Mouse (Mus musculus): ENCODE data around the gene Apoe.
"Not testable (repeated sequence)": the region's sequence is repeated elsewhere in the genome, so short reads cannot be mapped to it uniquely, and the experiment has no call there.

Gene Apoe

DNA sequence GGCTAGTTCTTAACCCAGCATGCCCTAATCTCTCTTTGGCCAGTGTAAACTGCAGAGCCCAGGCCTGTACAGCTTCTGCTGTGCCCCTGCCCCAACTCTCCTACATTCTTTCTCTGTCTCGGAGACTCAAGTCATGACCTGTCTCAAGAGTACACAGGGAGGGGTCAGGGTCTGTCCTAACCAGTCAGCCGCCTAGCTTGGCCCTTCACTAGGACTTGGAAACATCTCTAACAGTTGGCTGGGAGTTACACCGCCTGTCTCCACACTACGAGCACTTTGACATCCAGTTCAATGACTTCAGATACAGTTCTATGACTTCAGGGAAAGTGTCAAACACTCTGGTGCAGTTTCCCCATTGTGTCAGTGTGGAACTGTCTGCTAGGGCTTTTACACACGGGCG lies 7.6 kb downstream of the Apoe start:
- DNase-seq: no peak

- DNase-seq: no peak
Measured at GRCm38 (mm10) chr7:19690845-19691244, 8.1 kb downstream of the Apoe start.

GRCm38 (mm10) chr7:19688611-19689010 lies 10.4 kb downstream of the Apoe start:
- DNase-seq: no peak

GRCm38 (mm10) chr7:19688101-19688500 lies 10.9 kb downstream of the Apoe start:
- no peak for DNase-seq

- not testable (repeated sequence) for DNase-seq
Measured at GRCm38 (mm10) chr7:19686927-19687583, 11.9 kb downstream of the Apoe start.

DNA sequence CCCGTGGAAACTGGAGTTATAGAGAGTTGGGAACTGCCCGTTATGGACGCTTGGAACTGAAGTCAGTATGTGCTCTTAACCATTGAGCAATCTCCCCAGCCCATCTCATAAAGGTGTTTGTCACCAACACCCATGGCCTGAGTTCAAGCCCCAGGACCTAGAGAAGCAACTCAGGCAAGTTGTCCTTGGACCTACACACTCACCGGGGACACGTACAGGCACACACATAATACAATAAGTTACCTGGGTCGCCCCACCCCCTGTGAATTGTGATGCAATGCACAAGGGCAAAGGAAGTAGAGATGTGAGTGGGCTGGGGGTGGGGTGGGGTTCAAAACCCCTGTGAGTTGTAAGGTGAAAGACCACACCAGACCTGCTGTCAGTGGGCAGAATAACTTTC lies 12.5 kb downstream of the Apoe start:
- no peak for DNase-seq

GRCm38 (mm10) chr7:19685374-19685773 lies 13.6 kb downstream of the Apoe start:
- DNase-seq: no peak

DNA sequence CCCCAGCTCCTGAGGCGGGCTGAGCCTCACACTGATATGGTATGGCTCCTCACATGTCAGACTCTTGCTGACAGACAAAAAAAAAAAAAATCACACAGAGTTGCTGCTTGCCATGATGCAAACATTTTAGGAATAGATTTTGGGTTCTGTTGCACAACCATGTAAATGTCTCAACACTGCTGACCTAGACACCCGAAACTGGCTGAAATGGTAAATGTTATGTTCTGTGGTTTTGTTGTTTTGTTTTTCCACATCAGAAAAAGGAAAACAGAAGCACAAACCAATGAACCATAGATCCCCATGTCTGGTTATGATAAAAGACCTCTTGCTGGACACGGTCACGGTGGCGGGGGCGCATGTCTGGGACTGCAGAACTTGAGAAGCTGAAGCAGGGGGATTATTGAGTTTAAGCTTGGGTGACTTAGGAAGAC lies 15.2 kb downstream of the Apoe start:
- DNase-seq: no peak

DNA sequence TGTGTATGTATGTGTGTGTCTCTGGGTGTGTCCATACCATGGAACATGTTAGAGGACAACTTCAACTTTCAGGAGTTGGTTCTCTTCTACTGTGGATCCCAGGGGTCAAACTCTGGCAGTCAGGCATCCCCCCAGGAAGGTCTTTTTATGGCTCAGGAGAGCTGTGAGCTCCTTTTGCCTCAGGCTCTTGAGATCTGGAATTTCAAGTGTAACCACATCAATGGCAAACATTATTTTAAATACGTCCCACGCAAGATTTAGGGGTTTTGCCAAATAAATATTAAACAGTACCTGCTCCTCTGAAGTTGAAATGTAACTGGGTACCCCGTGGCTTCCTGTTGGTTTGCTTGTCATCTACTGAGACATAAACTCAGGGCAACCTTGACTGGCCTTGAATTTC lies 16.0 kb downstream of the Apoe start:
- no peak for DNase-seq

GRCm38 (mm10) chr7:19681202-19681694 lies 17.7 kb downstream of the Apoe start, which contains the start of the genes Gm44805 and Apoc4:
Gene Gm44805 (minus strand): TSS chr7:19681423.
Gene Apoc4 (minus strand): TSS chr7:19681479.
- DNase-seq: no peak

DNA sequence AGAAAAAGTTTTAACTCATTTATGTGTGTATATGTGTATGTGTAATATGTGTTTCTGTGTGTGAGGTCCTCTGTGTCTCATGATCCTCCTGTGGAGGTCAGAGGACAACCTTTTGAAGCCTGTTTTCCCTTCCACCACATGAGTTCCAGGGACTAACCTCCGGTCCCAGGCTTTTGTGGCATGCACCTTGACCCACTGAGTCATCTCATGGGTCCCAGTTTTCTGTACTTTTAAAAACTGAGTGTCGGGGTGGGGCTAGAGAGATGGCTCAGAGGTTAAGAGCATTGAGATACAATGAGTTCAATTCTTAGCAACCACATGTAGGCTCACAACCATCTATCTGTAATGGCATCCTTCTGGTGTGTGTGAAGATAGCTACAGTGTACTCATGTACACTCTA lies 18.3 kb downstream of the Apoe start:
- DNase-seq: no peak

- no peak for DNase-seq
Measured at GRCm38 (mm10) chr7:19678901-19679300, 20.1 kb downstream of the Apoe start.

GRCm38 (mm10) chr7:19677872-19678271 lies 21.1 kb downstream of the Apoe start, which contains the start of gene Apoc2:
Gene Apoc2 (minus strand): TSS chr7:19677941.
- no peak for DNase-seq

DNA sequence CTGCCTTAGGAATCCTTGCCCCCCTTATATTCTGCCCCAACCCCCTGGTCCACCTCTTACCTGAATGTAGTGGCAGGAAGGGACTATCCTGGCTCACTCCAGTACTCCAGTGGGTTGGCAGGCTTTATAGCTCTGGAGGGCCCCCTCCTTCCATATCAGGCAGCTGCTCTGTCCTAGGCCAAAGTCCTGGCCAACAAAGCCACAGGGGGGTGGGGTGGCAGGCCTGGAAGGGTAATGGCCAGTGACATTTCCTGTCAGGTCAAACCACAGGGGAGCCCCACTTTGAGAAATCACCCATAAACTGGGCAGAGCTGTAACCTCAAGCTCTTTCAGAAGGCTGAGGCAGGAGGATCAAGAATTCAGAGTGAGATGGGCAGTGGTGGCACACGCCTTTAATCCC lies 22.3 kb downstream of the Apoe start:
- DNase-seq: no peak

DNA sequence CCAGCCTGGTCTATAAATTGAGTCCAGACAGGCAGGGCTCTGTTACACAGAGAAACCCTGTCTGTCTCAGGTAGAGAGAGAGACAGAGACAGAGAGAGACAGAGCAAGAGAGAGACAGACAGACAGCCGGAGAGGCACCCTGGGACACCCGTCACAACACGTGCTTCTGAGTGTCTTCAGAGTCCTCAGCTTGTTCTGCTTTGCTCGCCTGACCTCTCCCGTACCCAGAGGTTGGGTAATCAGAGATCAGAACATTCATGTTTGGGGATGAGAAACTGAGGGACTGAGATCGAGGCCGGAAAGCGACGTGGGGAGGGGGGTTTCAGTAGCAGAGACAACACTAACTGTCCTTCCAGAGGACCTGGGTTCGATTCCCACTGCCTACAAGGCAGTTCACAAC lies 23.2 kb downstream of the Apoe start:
- no peak for DNase-seq

GRCm38 (mm10) chr7:19673083-19673699 lies 25.8 kb downstream of the Apoe start:
- DNase-seq: no peak

DNA sequence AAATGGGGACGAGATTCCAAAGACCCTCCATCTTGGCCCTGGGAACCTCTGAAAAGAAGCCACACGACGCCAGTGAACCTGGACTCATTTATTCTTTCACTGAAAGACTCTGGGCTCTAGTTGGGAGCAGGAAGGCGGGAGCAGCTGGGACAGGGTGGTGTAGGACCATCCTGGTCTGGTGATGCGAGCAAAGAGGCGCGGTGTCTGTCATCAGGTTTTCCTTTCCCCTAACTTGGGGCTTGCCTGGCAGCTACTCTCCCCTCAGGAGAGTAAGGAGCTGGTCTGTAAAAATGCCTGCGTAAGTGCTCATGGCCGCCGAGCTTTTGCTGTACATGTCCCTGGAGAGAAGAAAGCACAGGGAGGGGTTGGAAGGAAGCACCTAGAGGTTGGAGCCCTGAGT lies 27.5 kb downstream of the Apoe start:
- no peak for DNase-seq

DNA sequence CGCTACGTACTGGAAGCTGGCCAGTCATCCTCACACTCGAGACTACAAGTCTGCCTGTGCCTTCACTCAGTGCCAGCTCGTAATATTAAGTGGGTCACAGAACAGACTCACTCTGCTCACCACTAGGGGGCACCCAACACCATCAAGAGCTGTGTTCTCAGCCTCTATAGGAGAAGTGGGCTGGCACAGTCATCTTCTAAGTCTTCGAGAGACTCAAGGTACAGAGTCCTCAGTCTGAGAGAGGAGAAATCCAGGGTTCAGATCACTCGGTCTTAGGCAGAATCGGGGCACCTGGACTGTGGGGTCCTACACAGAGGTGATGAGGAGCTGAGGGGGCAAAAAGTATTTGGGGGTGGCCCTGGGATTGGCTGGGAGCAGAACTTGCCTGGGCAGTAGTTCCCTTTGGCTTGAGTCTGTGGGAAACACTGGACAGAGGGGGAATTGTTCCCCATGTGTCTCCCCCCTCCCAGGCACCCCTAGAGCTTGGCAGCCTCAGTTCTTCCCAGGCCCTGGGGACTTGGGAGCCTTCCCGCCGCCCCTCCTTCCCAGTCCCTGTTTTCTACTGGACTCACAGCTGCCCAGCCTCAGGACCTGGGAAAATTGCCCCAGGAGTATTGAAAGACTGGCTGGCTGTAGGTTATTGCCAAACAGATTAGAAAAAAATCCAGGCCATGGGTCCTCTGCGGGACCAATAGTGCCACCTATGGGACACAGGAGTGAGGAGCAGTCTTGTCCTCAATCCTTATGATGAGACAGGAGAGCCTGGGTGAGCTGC lies 29.9 kb downstream of the Apoe start:
- DNase-seq: peak; percentile 97

DNA sequence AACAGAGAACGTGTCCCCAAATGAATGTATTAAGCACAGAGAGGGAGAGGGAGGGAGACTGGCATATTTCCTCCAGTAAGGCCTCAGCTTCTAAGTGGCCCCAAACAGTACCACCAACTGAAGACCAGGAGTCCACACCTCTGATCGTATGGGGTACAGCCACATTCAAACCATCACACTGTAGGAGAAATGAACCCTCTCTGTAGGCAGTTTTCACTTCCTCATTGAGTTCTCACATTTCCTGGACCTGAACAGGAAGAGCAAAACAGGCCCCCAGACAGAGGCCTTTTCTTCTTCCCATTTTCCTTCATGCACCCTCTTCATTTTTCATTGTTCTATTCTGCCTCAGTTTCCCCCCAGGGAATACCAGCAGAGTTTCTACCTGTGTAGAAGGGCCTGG lies 31.6 kb downstream of the Apoe start:
- DNase-seq: peak; percentile 24

- DNase-seq: peak; percentile 39
Measured at GRCm38 (mm10) chr7:19666750-19667149, 32.2 kb downstream of the Apoe start.

DNA sequence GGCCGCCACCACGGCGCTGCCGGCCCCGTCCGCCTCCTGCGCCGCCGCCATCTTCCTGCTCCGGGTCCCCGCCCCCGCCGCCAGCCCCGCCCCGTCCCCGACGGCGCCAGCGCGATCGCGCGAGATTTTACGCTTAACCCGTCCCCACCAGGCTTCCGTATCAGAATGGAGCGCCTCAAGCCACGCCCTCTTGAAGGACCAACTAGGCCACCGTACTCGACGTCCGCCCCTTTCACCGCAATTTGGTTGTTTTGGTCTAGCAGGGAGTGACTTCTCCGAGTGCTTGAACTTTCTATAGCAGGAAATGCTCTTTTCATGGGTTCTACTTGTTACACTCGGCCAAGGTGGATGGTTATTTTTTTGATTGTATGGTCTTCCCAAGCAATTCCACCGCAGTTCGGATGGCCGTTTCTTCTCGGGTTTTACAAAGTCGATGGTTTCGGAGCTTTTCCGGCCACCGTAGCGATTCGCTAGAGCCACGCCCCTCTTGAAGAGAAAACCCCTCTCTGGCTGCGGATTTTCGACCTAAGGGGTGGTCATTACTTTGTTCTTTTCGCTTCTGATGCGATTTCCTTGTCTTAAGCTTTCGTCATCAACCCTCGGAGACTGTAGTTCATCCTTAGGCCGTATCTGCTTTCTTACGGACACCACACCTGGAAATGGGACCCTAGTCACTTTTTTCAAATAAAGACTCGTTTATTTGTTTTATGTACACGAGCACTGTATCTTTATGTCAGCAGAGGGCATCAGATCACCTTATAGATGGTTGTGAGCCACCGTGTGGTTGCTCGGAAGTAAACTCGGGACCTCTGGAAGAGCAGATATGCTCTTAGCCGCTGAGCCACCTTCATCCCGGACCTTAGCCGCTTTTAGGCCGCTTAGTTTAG lies 33.8 kb downstream of the Apoe start, which contains the start of gene Clptm1:
Clptm1 (minus strand) TSS at position 79 of the 887 bp plus-strand sequence.
- peak; percentile 98 for DNase-seq

DNA sequence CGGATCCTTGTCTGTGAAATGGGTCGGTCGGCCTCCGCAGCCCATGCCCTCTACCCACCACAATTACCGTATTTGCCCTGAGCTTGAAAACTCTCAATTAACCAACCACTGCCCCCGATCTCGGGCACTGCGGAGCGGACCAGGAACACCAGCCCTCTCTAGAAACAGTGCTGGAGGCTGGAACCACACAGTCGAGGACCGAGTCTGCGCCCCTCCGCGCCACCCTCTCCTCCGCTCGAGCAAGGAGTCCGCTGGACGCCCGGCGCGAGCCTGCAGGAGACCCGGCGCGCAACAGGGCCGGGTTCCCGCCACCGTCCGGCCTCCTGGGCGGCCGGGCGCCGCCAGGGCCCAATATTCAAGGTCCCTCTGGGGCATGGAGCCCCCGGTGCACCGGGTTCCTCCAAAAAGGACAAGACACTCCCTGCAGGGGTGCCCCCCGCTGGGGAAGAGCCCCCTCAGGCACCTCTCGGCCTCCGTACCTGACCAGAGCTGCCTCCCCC lies 34.5 kb downstream of the Apoe start:
- no peak for DNase-seq

Measured in cerebellum, adult 9-10 months (tissue).